ENCODE assay signal across 24 mouse cellular contexts in genomic region chr12:79835521-79835920, GRCm38 (mm10).
"Had no signal": no experiment of that assay in that cellular context is flagged by ENCODE, and none has a peak within 500 bp of the region (broad histone marks: within the 10 kb centered on the region; RNA-seq: fewer than 3 reads in every experiment).

No protein-coding gene starts in this region.

- H3K9me3 ChIP-seq: limb, embryonic 10.5 days; limb, embryonic 13.5 days; liver, embryonic 12.5 days; liver, embryonic 15.5 days; lung, embryonic 15.5 days; megakaryocyte, embryonic 14.5 days; neural tube, embryonic 12.5 days; neural tube, embryonic 15.5 days had no signal

- ATAC-seq: liver, embryonic 12.5 days had no signal

- H3K36me3 ChIP-seq: limb, embryonic 10.5 days; limb, embryonic 13.5 days; liver, embryonic 12.5 days; liver, embryonic 15.5 days; lung, embryonic 15.5 days; neural tube, embryonic 12.5 days; neural tube, embryonic 15.5 days had no signal

- H3K9ac ChIP-seq: limb, embryonic 13.5 days; liver, embryonic 12.5 days; liver, embryonic 15.5 days; lung, embryonic 15.5 days; neural tube, embryonic 12.5 days; neural tube, embryonic 15.5 days had no signal

- H3K27ac ChIP-seq: layer of hippocampus, adult 2 months; limb, embryonic 10.5 days; limb, embryonic 13.5 days; liver, embryonic 12.5 days; liver, embryonic 15.5 days; lung, embryonic 15.5 days; neural tube, embryonic 12.5 days; neural tube, embryonic 15.5 days; stomach, postnatal 0 days had no signal

- DNase-seq: kidney, adult 18-20 months; kidney, adult 9 months; kidney, postnatal 14 days; layer of hippocampus, adult 9-11 months; liver; lung, adult 18-20 months; lung, postnatal 10 days; lung, postnatal 36 days; midbrain, embryonic 14.5 days; right cerebral cortex, adult 18-20 months; right cerebral cortex, postnatal 14 days; right cerebral cortex, postnatal 4 days; thymus, postnatal 4 days had no signal

- H3K4me2 ChIP-seq: limb, embryonic 13.5 days; liver, embryonic 12.5 days; liver, embryonic 15.5 days; lung, embryonic 15.5 days; midbrain, embryonic 11.5 days; neural tube, embryonic 12.5 days; neural tube, embryonic 15.5 days had no signal

- H3K27me3 ChIP-seq: limb, embryonic 13.5 days; liver, embryonic 12.5 days; liver, embryonic 15.5 days; lung, embryonic 15.5 days; megakaryocyte, embryonic 14.5 days; neural tube, embryonic 12.5 days; neural tube, embryonic 15.5 days had no signal

- H3K4me3 ChIP-seq: layer of hippocampus, adult 2 months; limb, embryonic 10.5 days; limb, embryonic 13.5 days; liver, embryonic 12.5 days; liver, embryonic 15.5 days; lung, embryonic 15.5 days; megakaryocyte, embryonic 14.5 days; neural tube, embryonic 12.5 days; neural tube, embryonic 15.5 days had no signal
